12 mouse cellular contexts compared by ENCODE assay signal in the genomic region with DNA sequence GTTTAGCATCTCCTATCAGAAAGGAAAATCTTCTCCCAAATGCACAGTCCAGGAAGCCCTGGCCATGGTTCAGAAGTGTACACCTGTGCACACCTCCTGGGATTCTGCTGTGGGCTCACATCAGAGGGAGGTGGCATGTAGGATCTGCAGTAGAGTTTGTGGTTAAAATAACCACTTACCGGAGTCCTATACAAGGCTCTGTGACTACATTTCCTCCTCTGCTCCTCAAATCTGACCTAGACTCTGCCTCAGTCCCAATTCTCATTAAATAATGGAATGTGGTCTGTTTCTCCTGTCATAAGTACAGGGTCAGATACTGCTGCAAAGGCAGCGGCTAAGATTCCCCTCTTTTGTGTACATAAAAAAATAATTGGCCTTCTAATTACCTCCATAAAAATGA. TPM values are rescaled to one million over a fixed set of nuclear protein-coding genes. Genes with fewer than 3 reads are reported as not detected.
DNase-seq lines count a peak whose midpoint lies in the region; ATAC-seq and TF ChIP-seq lines count a peak whose summit lies in the region.
"Had no signal": no experiment of that assay in that cellular context is flagged by ENCODE, and none has a peak within 500 bp of the region (broad histone marks: within the 10 kb centered on the region; RNA-seq: fewer than 3 reads in every experiment).

No protein-coding gene starts in this region.

- DNase-seq in forebrain, postnatal 0 days, result no peak
- no peak for DNase-seq in cerebellum, postnatal 10 days
- DNase-seq in spleen, adult 18-20 months, result no peak
- no peak for DNase-seq in ovary, adult 18-20 months (ENCODE audit: low spot score)

- TF ChIP-seq CTCF in forebrain, postnatal 0 days (IDR thresholded peaks at IDR 0.05; ENCODE audit: low read depth), result no peak

- no peak overlapping the region for H3K27ac ChIP-seq in intestine, embryonic 15.5 days
- H3K27ac ChIP-seq in intestine, embryonic 16.5 days (ENCODE audit: low read length), result no peak overlapping the region
- no peak overlapping the region for H3K27ac ChIP-seq in embryonic facial prominence, embryonic 13.5 days
- H3K27ac ChIP-seq in forebrain, postnatal 0 days (ENCODE audit: low read depth, low read length), result no peak overlapping the region
- no peak overlapping the region for H3K27ac ChIP-seq in midbrain, embryonic 13.5 days
- H3K27ac ChIP-seq: liver, embryonic 12.5 days had no signal

- WGBS in intestine, embryonic 15.5 days, result 39% methylated on average over 2 of the region's 2 CpGs
- 31% methylated on average over 2 of the region's 2 CpGs for WGBS in intestine, embryonic 16.5 days
- WGBS in embryonic facial prominence, embryonic 13.5 days, result 37% methylated on average over 2 of the region's 2 CpGs
- WGBS in forebrain, postnatal 0 days, result 19% methylated on average over 2 of the region's 2 CpGs
- WGBS in midbrain, embryonic 13.5 days, result 37% methylated on average over 2 of the region's 2 CpGs

- H3K9me3 ChIP-seq in intestine, embryonic 15.5 days, result no peaks in the 10 kb centered on the region
- no peaks in the 10 kb centered on the region for H3K9me3 ChIP-seq in intestine, embryonic 16.5 days (ENCODE audit: control insufficient read depth, low read length)
- no peaks in the 10 kb centered on the region for H3K9me3 ChIP-seq in embryonic facial prominence, embryonic 13.5 days
- H3K9me3 ChIP-seq in forebrain, postnatal 0 days (ENCODE audit: low read length), result no peaks in the 10 kb centered on the region
- no peaks in the 10 kb centered on the region for H3K9me3 ChIP-seq in midbrain, embryonic 13.5 days
- H3K9me3 ChIP-seq: liver, embryonic 12.5 days; megakaryocyte, embryonic 14.5 days had no signal

- H3K36me3 ChIP-seq in intestine, embryonic 15.5 days, result no peaks in the 10 kb centered on the region
- no peaks in the 10 kb centered on the region for H3K36me3 ChIP-seq in intestine, embryonic 16.5 days (ENCODE audit: control insufficient read depth, insufficient read depth, low read length)
- no peaks in the 10 kb centered on the region for H3K36me3 ChIP-seq in embryonic facial prominence, embryonic 13.5 days
- no peaks in the 10 kb centered on the region for H3K36me3 ChIP-seq in forebrain, postnatal 0 days (ENCODE audit: insufficient read depth)
- H3K36me3 ChIP-seq in midbrain, embryonic 13.5 days, result no peaks in the 10 kb centered on the region
- H3K36me3 ChIP-seq: liver, embryonic 12.5 days had no signal

- H3K4me1 ChIP-seq in intestine, embryonic 15.5 days (replicated peaks), result no peaks in the 10 kb centered on the region
- peaks cover 2% of the 10 kb centered on the region; the same call in 1 of the 2 replicates for H3K4me1 ChIP-seq in intestine, embryonic 16.5 days (ENCODE audit: control insufficient read depth, insufficient read depth, low read length)
- peaks cover 8% of the 10 kb centered on the region for H3K4me1 ChIP-seq in embryonic facial prominence, embryonic 13.5 days
- no peaks in the 10 kb centered on the region for H3K4me1 ChIP-seq in forebrain, postnatal 0 days (ENCODE audit: insufficient read depth)
- H3K4me1 ChIP-seq in midbrain, embryonic 13.5 days (replicated peaks), result peaks cover 4% of the 10 kb centered on the region
- H3K4me1 ChIP-seq: liver, embryonic 12.5 days had no signal

- peaks cover 28% of the 10 kb centered on the region; the same call in 1 of the 2 replicates for H3K27me3 ChIP-seq in intestine, embryonic 15.5 days (replicated peaks)
- H3K27me3 ChIP-seq in intestine, embryonic 16.5 days (replicated peaks; ENCODE audit: control insufficient read depth, insufficient read depth, low read length), result peaks cover 19% of the 10 kb centered on the region
- H3K27me3 ChIP-seq in embryonic facial prominence, embryonic 13.5 days, result peaks cover 18% of the 10 kb centered on the region
- H3K27me3 ChIP-seq in forebrain, postnatal 0 days (ENCODE audit: insufficient read depth, low read length), result no peaks in the 10 kb centered on the region; the same call in none of the 2 replicates
- peaks cover 61% of the 10 kb centered on the region for H3K27me3 ChIP-seq in midbrain, embryonic 13.5 days

- ATAC-seq in intestine, embryonic 15.5 days, result no peak
- ATAC-seq in intestine, embryonic 16.5 days, result no peak
- ATAC-seq in embryonic facial prominence, embryonic 13.5 days (ENCODE audit: insufficient number of reproducible peaks, insufficient read depth, low FRiP score, low TSS enrichment, low read depth), result no peak
- no peak for ATAC-seq in forebrain, postnatal 0 days
- no peak for ATAC-seq in midbrain, embryonic 13.5 days
- ATAC-seq: liver, embryonic 12.5 days had no signal

- H3K4me3 ChIP-seq in intestine, embryonic 15.5 days (replicated peaks), result no peak overlapping the region
- H3K4me3 ChIP-seq in intestine, embryonic 16.5 days (ENCODE audit: low read length), result no peak overlapping the region; the same call in 1 of the 2 replicates
- peak overlapping the region; percentile 27 for H3K4me3 ChIP-seq in embryonic facial prominence, embryonic 13.5 days
- peak overlapping the region; percentile 22; the same call in 1 of the 2 replicates for H3K4me3 ChIP-seq in forebrain, postnatal 0 days (ENCODE audit: low read depth, low read length)
- H3K4me3 ChIP-seq in midbrain, embryonic 13.5 days (replicated peaks), result 0 out of 2 replicates have a peak overlapping the region, but pooled peaks have one; percentile 20
- H3K4me3 ChIP-seq: liver, embryonic 12.5 days had no signal

- H3K4me2 ChIP-seq in intestine, embryonic 15.5 days (replicated peaks), result peak overlapping the region; percentile 43; the same call in 1 of the 2 replicates
- H3K4me2 ChIP-seq in intestine, embryonic 16.5 days (ENCODE audit: low read depth, low read length), result no peak overlapping the region
- H3K4me2 ChIP-seq in embryonic facial prominence, embryonic 13.5 days, result peak overlapping the region; percentile 54
- H3K4me2 ChIP-seq in forebrain, postnatal 0 days (ENCODE audit: low read depth), result peak overlapping the region; percentile 45
- H3K4me2 ChIP-seq in midbrain, embryonic 13.5 days (replicated peaks), result peak overlapping the region; percentile 47

- H3K9ac ChIP-seq in intestine, embryonic 15.5 days, result no peak overlapping the region
- no peak overlapping the region for H3K9ac ChIP-seq in intestine, embryonic 16.5 days (ENCODE audit: low read depth, low read length)
- no peak overlapping the region for H3K9ac ChIP-seq in embryonic facial prominence, embryonic 13.5 days
- 0 out of 2 replicates have a peak overlapping the region, but pooled peaks have one; percentile 22 for H3K9ac ChIP-seq in forebrain, postnatal 0 days
- H3K9ac ChIP-seq in midbrain, embryonic 13.5 days (replicated peaks), result no peak overlapping the region
- H3K9ac ChIP-seq: liver, embryonic 12.5 days had no signal

RNA-seq across cellular contexts. Expression of gene Six2, which starts 23.9 kb away (rescaled TPM):
- polyA plus RNA-seq in intestine, embryonic 15.5 days (2015; fragmentation: Nextera tagmentation; extraction: Ambion mirVana), result 0.35 and 0.43 TPM in 2 replicates
- polyA plus RNA-seq in intestine, embryonic 16.5 days (2015; fragmentation: Nextera tagmentation; extraction: Ambion mirVana), result 0.12 and 0.13 TPM in 2 replicates
- 21.3 and 21.9 TPM in 2 replicates for polyA plus RNA-seq in embryonic facial prominence, embryonic 13.5 days (2015; fragmentation: Nextera tagmentation; extraction: Ambion mirVana)
- 0.92 and 1.1 TPM in 2 replicates for total RNA-seq in forebrain, postnatal 0 days (2014; rRNA removed)
- 0.39 and 0.70 TPM in 2 replicates for polyA plus RNA-seq in forebrain, postnatal 0 days (2015; fragmentation: Nextera tagmentation; extraction: Ambion mirVana)
- polyA plus RNA-seq in midbrain, embryonic 13.5 days (2015; fragmentation: Nextera tagmentation; extraction: Ambion mirVana), result 0.30 and 0.31 TPM in 2 replicates

RNA-seq across cellular contexts. Expression of gene Six3, which starts 50.8 kb away (rescaled TPM):
- polyA plus RNA-seq in intestine, embryonic 15.5 days (2015; fragmentation: Nextera tagmentation; extraction: Ambion mirVana), result not detected in 2 replicates
- not detected in 2 replicates for polyA plus RNA-seq in intestine, embryonic 16.5 days (2015; fragmentation: Nextera tagmentation; extraction: Ambion mirVana)
- 4.5 and 8.3 TPM in 2 replicates for polyA plus RNA-seq in embryonic facial prominence, embryonic 13.5 days (2015; fragmentation: Nextera tagmentation; extraction: Ambion mirVana)
- 3.5 and 12.0 TPM in 2 replicates for total RNA-seq in forebrain, postnatal 0 days (2014; rRNA removed)
- polyA plus RNA-seq in forebrain, postnatal 0 days (2015; fragmentation: Nextera tagmentation; extraction: Ambion mirVana), result 9.5 and 16.6 TPM in 2 replicates
- polyA plus RNA-seq in midbrain, embryonic 13.5 days (2015; fragmentation: Nextera tagmentation; extraction: Ambion mirVana), result 15.6 and 21.9 TPM in 2 replicates
- total RNA-seq: adrenal gland, postnatal 4 days; gastrocnemius, postnatal 10 days had no signal
- polyA plus RNA-seq: liver, embryonic 12.5 days had no signal

Comparison
In these comparisons a context has a peak if more than half of its experiments do, and no peak if none do; other contexts are left out.
1. H3K4me3 ChIP-seq: peak in embryonic facial prominence, embryonic 13.5 days (single experiment), forebrain, postnatal 0 days (single experiment) and midbrain, embryonic 13.5 days (single experiment); none in intestine, embryonic 15.5 days (single experiment) and intestine, embryonic 16.5 days (single experiment).
2. RNA of gene Six2, which starts 23.9 kb away (polyA plus RNA-seq): 21.3 to 21.9 TPM in embryonic facial prominence, embryonic 13.5 days; 0.35 to 0.43 TPM in intestine, embryonic 15.5 days, 0.39 to 0.70 TPM in forebrain, postnatal 0 days, 0.30 to 0.31 TPM in midbrain, embryonic 13.5 days and 0.12 to 0.13 TPM in intestine, embryonic 16.5 days; every median in the first group is over 10 times any median in the second.